Mouse (Mus musculus) large intestine, adult 2 months (tissue): ENCODE measurements around the gene Hmgb4. TPM values are rescaled to one million over a fixed set of nuclear protein-coding genes. Genes with fewer than 3 reads are reported as not detected.

Experiments
- DNase-seq: peaks from one replicate; pipeline ENCODE4 v3.0.0-alpha.2; 2012; ENCODE audit warnings: low read depth, low spot score
- WGBS: fragments of 180-500 bp; shearing (Covaris S2); methylation state at CpG from one replicate; pipeline ENCODE4 v1.1.7; 2018; 5-methylcytosine and 5-hydroxymethylcytosine counted together
- polyA plus RNA-seq: library from polyadenylated mRNA; depleted of rRNA; stranded (reverse); fragments of >200 nt; gene quantifications from 2 replicates; pipeline ENCODE4 v1.2.3, GENCODE M21; 2012

The Hmgb4 gene
- polyA plus RNA-seq, 1 experiment: not detected

GRCm38 (mm10) chr4:128233458-128233857 lies 27.3 kb downstream of the Hmgb4 start:
- DNase-seq: no peak
- 74% methylated on average over 13 of the region's 13 CpGs for WGBS

GRCm38 (mm10) chr4:128227377-128228316 lies 33.1 kb downstream of the Hmgb4 start:
- 41% methylated on average over 13 of the region's 13 CpGs for WGBS
- DNase-seq: no peak

- DNase-seq: no peak
- WGBS: 40% methylated on average over 6 of the region's 6 CpGs
Observed at GRCm38 (mm10) chr4:128224453-128224852, 36.3 kb downstream of the Hmgb4 start.

- DNase-seq: no peak
- WGBS: 64% methylated on average over 13 of the region's 13 CpGs
Observed at GRCm38 (mm10) chr4:128217991-128218595, 42.7 kb downstream of the Hmgb4 start.
